Mouse (Mus musculus): ENCODE data around the gene Sltm. TPM values are rescaled to one million over a fixed set of nuclear protein-coding genes. Genes with fewer than 3 reads are reported as not detected.

Sltm gene
- polyA plus RNA-seq, 1 experiment from 2014 or later, result 51.2 TPM

DNA sequence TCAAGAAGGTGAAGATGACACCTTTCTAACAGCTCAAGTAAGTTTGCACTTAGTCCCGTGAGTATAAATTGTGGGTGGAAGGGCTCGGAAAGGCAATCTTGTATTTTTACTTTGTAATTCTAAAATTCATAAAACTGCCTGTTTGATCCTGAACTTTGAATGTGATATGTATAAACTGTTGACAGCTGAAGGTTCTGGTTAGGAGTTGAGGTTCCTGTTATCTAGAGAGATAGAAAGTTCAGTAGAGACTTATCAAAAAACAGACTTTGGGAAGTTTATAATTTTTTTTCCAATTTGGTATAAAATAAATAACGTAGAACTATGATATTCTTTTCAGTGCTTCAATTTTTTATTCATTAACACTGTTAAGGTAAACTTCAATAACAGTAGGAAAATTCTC is 20.3 kb downstream of the Sltm start:
- DNase-seq (ENCODE audit: low spot score), result no peak
- WGBS, result 88% methylated on average over 3 of the region's 3 CpGs
- Histone ChIP-seq H3K4me2 (no peak overlapping the region), H3K9me3 (ENCODE audit: control insufficient read depth, low read length) (no peaks in the 10 kb centered on the region), H3K36me3 (ENCODE audit: control insufficient read depth, insufficient read depth, low read length) (no peaks in the 10 kb centered on the region; the same call in 1 of the 2 replicates), H3K27me3 (replicated peaks; ENCODE audit: control insufficient read depth, insufficient read depth, low read length) (no peaks in the 10 kb centered on the region), H3K4me3 (ENCODE audit: low read depth, low read length) (no peak overlapping the region), H3K9ac (ENCODE audit: low read depth, low read length) (no peak overlapping the region), H3K27ac (ENCODE audit: low read depth, low read length) (no peak overlapping the region), H3K4me1 (replicated peaks; ENCODE audit: control insufficient read depth, insufficient read depth, low read length) (no peaks in the 10 kb centered on the region)
- no peak for ATAC-seq (replicated peaks; ENCODE audit: low FRiP score)

DNA sequence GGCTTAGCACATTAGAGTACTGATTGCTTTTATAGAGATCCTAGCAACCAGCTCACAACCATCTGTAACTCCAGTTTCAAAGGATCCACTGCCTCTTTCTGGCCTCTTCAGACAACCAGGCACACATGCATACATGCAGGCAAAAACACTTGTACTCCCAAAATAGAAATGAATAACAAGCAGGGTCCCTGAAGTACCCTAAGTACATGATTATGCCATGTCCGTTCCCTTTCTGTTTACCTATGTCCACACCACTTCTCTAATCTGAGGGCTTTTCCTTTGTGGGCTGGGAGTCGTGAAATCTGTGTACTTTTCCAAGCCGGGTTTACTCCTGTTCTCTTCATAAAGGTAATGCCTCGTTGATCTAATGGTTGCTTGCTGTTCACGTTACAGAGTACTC is 25.1 kb downstream of the Sltm start:
- no peak for ATAC-seq (replicated peaks; ENCODE audit: low FRiP score)
- no peak for DNase-seq (ENCODE audit: low spot score)
- Histone ChIP-seq H3K9ac (ENCODE audit: low read depth, low read length) (no peak overlapping the region), H3K36me3 (ENCODE audit: control insufficient read depth, insufficient read depth, low read length) (peaks cover 2% of the 10 kb centered on the region), H3K27me3 (replicated peaks; ENCODE audit: control insufficient read depth, insufficient read depth, low read length) (no peaks in the 10 kb centered on the region), H3K27ac (ENCODE audit: low read depth, low read length) (no peak overlapping the region), H3K4me3 (ENCODE audit: low read depth, low read length) (no peak overlapping the region), H3K9me3 (ENCODE audit: control insufficient read depth, low read length) (no peaks in the 10 kb centered on the region), H3K4me2 (no peak overlapping the region), H3K4me1 (replicated peaks; ENCODE audit: control insufficient read depth, insufficient read depth, low read length) (no peaks in the 10 kb centered on the region)
- WGBS, result 83% methylated on average over 5 of the region's 5 CpGs

DNA sequence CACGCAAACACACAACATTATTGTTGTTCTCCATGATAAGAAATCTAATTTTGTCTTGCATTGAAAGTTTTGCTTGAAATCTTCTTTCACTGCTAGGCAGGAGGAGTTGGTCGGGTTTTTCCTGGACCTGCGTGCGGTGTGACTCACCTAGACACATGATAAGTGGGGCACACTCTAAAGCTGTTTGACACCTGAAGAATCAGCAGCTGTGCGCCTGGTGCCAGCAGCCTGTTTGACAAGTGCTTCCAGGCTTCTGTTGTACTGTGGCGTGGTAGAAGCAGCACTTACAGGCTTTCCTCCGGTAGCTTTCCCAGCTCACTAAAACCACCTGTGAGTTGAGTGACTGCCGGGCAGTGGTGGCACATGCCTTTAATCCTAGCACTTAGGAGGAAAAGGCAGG is 27.8 kb downstream of the Sltm start:
- Histone ChIP-seq H3K9ac (ENCODE audit: low read depth, low read length) (no peak overlapping the region), H3K4me3 (ENCODE audit: low read depth, low read length) (no peak overlapping the region), H3K27me3 (replicated peaks; ENCODE audit: control insufficient read depth, insufficient read depth, low read length) (no peaks in the 10 kb centered on the region), H3K27ac (ENCODE audit: low read depth, low read length) (no peak overlapping the region), H3K9me3 (ENCODE audit: control insufficient read depth, low read length) (no peaks in the 10 kb centered on the region), H3K4me2 (no peak overlapping the region), H3K4me1 (replicated peaks; ENCODE audit: control insufficient read depth, insufficient read depth, low read length) (no peaks in the 10 kb centered on the region), H3K36me3 (ENCODE audit: control insufficient read depth, insufficient read depth, low read length) (peaks cover 13% of the 10 kb centered on the region)
- no peak for DNase-seq (ENCODE audit: low spot score)
- WGBS, result 94% methylated on average over 8 of the region's 8 CpGs
- ATAC-seq (replicated peaks; ENCODE audit: low FRiP score), result no peak

DNA sequence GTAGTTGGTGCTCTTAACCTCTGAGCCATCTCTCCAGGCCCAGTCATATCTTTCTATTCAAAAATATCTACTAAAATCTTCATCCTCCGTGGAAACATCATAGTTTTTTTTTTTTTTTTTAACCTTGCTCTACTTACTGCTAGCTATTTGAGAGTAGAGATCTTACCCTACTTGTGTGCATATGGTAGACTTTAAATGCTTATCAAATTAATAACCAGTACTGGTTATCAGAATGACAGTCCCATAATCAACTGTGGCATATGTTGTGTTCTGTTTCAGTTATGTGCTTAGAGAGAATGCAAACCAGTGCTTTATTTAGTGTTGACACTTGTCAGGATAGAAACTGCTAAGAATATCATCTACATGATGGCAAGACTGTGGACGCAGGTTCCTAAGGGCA is 35.6 kb downstream of the Sltm start:
- ATAC-seq (replicated peaks; ENCODE audit: low FRiP score), result no peak
- H3K4me1 ChIP-seq (replicated peaks; ENCODE audit: control insufficient read depth, insufficient read depth, low read length), result no peaks in the 10 kb centered on the region
- no peak overlapping the region for H3K4me3 ChIP-seq (ENCODE audit: low read depth, low read length)
- H3K27ac ChIP-seq (ENCODE audit: low read depth, low read length), result no peak overlapping the region
- peaks cover 32% of the 10 kb centered on the region for H3K36me3 ChIP-seq (ENCODE audit: control insufficient read depth, insufficient read depth, low read length)
- H3K9ac ChIP-seq (ENCODE audit: low read depth, low read length), result no peak overlapping the region
- no peak overlapping the region for H3K4me2 ChIP-seq
- no peaks in the 10 kb centered on the region for H3K9me3 ChIP-seq (ENCODE audit: control insufficient read depth, low read length)
- WGBS, result 87% methylated on average over 2 of the region's 2 CpGs
- no peak for DNase-seq (ENCODE audit: low spot score)
- H3K27me3 ChIP-seq (replicated peaks; ENCODE audit: control insufficient read depth, insufficient read depth, low read length), result no peaks in the 10 kb centered on the region

DNA sequence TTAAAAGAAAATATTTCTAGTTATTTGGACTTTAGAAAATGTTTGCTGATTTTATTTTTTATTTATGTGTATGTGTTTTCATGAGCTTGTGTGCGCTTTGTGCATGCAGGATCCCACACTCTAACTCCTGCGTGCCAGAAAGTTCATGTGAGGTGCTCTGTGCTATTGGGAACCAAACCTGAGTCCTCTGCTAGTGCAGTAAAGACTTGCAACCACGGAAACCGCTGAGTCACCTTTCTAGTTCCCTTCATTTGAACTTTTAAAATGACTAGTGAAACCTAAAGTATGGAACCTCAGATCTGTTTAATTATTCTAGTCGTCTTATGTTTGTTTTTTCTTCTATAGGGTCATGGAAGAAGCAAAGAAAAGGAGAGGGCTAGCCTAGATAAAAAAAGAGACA is 38.4 kb downstream of the Sltm start:
- no peak for DNase-seq (ENCODE audit: low spot score)
- WGBS, result 88% methylated on average over 5 of the region's 5 CpGs
- Histone ChIP-seq H3K4me2 (no peak overlapping the region), H3K9ac (ENCODE audit: low read depth, low read length) (no peak overlapping the region), H3K4me1 (replicated peaks; ENCODE audit: control insufficient read depth, insufficient read depth, low read length) (no peaks in the 10 kb centered on the region), H3K27ac (ENCODE audit: low read depth, low read length) (no peak overlapping the region), H3K4me3 (ENCODE audit: low read depth, low read length) (no peak overlapping the region), H3K36me3 (ENCODE audit: control insufficient read depth, insufficient read depth, low read length) (peaks cover 29% of the 10 kb centered on the region), H3K27me3 (replicated peaks; ENCODE audit: control insufficient read depth, insufficient read depth, low read length) (no peaks in the 10 kb centered on the region), H3K9me3 (ENCODE audit: control insufficient read depth, low read length) (no peaks in the 10 kb centered on the region)
- no peak for ATAC-seq (replicated peaks; ENCODE audit: low FRiP score)

DNA sequence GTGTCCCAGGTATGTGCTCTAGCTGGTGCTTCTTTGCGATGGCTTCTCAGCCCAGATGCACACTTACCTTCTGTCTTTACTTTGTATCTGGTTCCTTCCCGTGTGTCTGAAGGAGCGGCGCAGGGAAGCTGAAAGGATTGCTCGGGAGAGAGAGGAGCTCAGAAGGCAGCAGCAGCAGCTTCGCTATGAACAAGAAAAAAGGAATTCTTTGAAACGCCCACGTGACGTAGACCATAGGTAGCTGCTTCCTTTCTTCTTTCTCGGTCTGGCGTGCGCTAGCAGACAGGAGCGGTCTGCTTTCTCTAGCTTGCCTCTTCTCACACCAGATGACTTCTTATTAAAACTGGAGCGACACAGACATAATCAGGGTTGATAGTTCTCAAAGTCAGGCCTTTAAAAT is 42.1 kb downstream of the Sltm start:
- WGBS, result 92% methylated on average over 14 of the region's 14 CpGs
- Histone ChIP-seq H3K27me3 (replicated peaks; ENCODE audit: control insufficient read depth, insufficient read depth, low read length) (no peaks in the 10 kb centered on the region), H3K4me2 (no peak overlapping the region), H3K27ac (ENCODE audit: low read depth, low read length) (no peak overlapping the region), H3K4me3 (ENCODE audit: low read depth, low read length) (no peak overlapping the region), H3K4me1 (replicated peaks; ENCODE audit: control insufficient read depth, insufficient read depth, low read length) (no peaks in the 10 kb centered on the region), H3K36me3 (ENCODE audit: control insufficient read depth, insufficient read depth, low read length) (peaks cover 50% of the 10 kb centered on the region), H3K9ac (ENCODE audit: low read depth, low read length) (no peak overlapping the region), H3K9me3 (ENCODE audit: control insufficient read depth, low read length) (no peaks in the 10 kb centered on the region)
- ATAC-seq (replicated peaks; ENCODE audit: low FRiP score) (no peak), DNase-seq (ENCODE audit: low spot score) (no peak)

DNA sequence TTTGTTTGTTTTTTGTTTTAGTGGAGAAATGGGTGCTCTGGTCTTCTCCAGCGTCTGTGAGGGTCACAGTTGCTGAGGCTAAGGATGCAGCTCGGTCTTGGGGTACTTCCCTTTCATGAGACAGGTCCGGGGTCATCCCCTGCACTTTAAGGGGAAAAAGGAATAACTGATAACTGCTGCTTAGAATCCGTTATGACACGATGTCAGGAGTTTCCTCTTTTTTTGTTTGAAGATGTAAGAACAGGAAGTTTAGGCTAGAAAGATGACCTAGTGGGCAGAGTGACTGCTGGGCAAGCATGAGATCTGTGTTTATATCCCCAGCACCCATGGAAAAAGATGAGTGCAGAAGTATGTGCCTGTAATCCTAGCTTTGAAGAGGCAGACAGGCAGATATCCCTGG is 42.6 kb downstream of the Sltm start:
- Histone ChIP-seq H3K36me3 (ENCODE audit: control insufficient read depth, insufficient read depth, low read length) (peaks cover 49% of the 10 kb centered on the region), H3K9me3 (ENCODE audit: control insufficient read depth, low read length) (no peaks in the 10 kb centered on the region), H3K4me2 (no peak overlapping the region), H3K4me3 (ENCODE audit: low read depth, low read length) (no peak overlapping the region), H3K4me1 (replicated peaks; ENCODE audit: control insufficient read depth, insufficient read depth, low read length) (no peaks in the 10 kb centered on the region), H3K27me3 (replicated peaks; ENCODE audit: control insufficient read depth, insufficient read depth, low read length) (no peaks in the 10 kb centered on the region), H3K9ac (ENCODE audit: low read depth, low read length) (no peak overlapping the region), H3K27ac (ENCODE audit: low read depth, low read length) (no peak overlapping the region)
- DNase-seq (ENCODE audit: low spot score), result no peak
- WGBS, result 52% methylated on average over 5 of the region's 5 CpGs
- ATAC-seq (replicated peaks; ENCODE audit: low FRiP score), result no peak

DNA sequence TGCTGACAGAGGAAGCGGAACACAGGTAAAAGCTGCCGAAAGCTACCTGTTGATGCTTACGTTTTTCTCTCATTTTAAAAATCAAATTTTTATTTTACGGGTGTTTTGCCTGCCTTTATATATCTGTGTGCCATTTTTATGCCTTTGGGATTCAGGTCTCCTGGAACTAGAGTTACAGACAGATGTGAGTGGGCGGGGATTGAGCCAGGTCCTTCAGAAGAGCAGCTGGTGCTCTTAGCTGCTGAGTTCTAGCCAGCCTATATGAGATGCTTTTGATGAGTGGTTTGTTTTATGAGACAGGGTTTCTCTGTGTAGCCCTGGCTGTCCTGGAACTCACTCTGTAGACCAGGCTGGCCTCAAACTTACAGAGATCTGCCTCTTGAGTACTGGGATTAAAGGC is 44.6 kb downstream of the Sltm start:
- H3K9me3 ChIP-seq (ENCODE audit: control insufficient read depth, low read length), result no peaks in the 10 kb centered on the region
- peaks cover 53% of the 10 kb centered on the region for H3K36me3 ChIP-seq (ENCODE audit: control insufficient read depth, insufficient read depth, low read length)
- WGBS, result 91% methylated on average over 5 of the region's 5 CpGs
- no peaks in the 10 kb centered on the region for H3K27me3 ChIP-seq (replicated peaks; ENCODE audit: control insufficient read depth, insufficient read depth, low read length)
- 0 out of 2 replicates have a peak, but pooled peaks cover 2% of the 10 kb centered on the region for H3K4me1 ChIP-seq (replicated peaks; ENCODE audit: control insufficient read depth, insufficient read depth, low read length)
- H3K4me3 ChIP-seq (ENCODE audit: low read depth, low read length), result no peak overlapping the region
- DNase-seq (ENCODE audit: low spot score), result no peak
- no peak overlapping the region for H3K9ac ChIP-seq (ENCODE audit: low read depth, low read length)
- no peak for ATAC-seq (replicated peaks; ENCODE audit: low FRiP score)
- H3K27ac ChIP-seq (ENCODE audit: low read depth, low read length), result no peak overlapping the region
- H3K4me2 ChIP-seq, result no peak overlapping the region

DNA sequence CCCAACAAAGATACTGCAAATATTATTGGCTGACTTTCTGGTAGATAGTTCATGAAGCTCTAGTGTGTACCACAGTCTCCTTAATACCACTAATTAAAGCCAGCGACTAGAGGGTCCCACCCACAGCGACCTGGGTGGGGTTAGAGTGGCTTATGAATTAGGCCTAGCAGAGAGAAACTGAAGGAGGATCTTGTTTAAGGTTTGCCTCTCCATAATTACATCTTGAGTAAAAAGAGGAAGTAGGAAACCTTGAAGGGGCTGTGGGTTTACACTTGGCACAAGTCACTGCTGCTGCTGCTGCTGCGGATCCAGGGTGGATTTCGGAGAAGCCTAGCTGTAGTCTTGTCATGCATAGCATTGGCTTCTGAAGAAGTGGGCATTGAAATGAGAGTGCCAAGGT is 48.2 kb downstream of the Sltm start:
- H3K36me3 ChIP-seq (ENCODE audit: control insufficient read depth, insufficient read depth, low read length), result peaks cover 63% of the 10 kb centered on the region
- no peak overlapping the region for H3K27ac ChIP-seq (ENCODE audit: low read depth, low read length)
- no peak for ATAC-seq (replicated peaks; ENCODE audit: low FRiP score)
- no peak overlapping the region for H3K4me2 ChIP-seq
- no peaks in the 10 kb centered on the region for H3K9me3 ChIP-seq (ENCODE audit: control insufficient read depth, low read length)
- no peaks in the 10 kb centered on the region for H3K27me3 ChIP-seq (replicated peaks; ENCODE audit: control insufficient read depth, insufficient read depth, low read length)
- 75% methylated on average over 4 of the region's 4 CpGs for WGBS
- no peak overlapping the region for H3K9ac ChIP-seq (ENCODE audit: low read depth, low read length)
- no peak for DNase-seq (ENCODE audit: low spot score)
- H3K4me1 ChIP-seq (replicated peaks; ENCODE audit: control insufficient read depth, insufficient read depth, low read length), result 0 out of 2 replicates have a peak, but pooled peaks cover 2% of the 10 kb centered on the region
- H3K4me3 ChIP-seq (ENCODE audit: low read depth, low read length), result no peak overlapping the region
